Mouse (Mus musculus): ENCODE results near the gene Tmed6.
"Not testable (repeated sequence)": the region's sequence is repeated elsewhere in the genome, so short reads cannot be mapped to it uniquely, and the experiment has no call there.

The Tmed6 gene

DNA sequence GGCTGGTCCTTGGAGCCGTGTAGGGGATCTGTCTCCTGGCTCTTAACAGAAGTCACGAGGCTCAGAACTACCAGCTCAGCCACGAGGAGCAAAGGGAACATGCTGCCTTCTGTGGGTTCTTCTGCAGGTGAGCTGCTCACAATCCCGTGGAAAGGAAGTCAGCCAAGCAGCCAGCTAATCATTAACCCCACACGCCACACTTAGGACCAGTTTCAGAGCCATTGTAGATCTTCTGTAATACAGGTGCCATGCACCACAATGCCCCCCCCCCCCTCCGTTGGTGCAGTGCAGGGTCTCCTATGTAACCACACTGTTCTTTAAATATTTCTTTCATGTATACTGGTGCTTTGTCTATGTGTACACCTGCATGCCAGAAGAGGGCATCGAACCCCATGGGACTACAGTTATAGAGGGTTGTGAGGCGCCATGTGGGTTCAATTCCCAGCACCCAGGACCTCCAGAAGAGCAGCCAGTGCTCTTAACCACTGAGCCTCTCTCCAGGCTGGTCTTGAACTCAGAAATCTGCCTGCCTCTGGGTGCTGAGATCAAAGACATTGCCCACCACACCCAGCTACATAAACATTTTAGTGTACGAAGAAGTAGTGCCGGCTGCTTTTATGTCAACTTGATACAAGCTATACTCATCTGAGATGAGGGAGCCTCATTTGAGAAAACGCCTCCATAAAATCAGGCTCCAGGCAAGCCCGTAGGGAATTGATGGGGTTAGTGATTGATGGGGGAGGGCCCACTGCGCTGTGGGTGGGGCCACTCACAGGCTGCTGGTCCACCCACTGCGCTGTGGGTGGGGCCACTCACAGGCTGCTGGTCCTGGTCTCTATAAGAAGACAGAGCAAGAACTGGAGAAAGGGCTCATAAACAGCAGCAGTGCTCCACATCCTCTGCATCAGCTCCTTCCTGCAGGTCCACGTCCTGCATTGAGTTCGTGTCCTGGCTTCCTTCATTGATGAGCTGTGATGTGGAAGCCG is at the start of gene Tmed6:
TSS of gene Tmed6 (minus strand) at position 134 of the 986 bp plus-strand sequence.
- no peak for DNase-seq

DNA sequence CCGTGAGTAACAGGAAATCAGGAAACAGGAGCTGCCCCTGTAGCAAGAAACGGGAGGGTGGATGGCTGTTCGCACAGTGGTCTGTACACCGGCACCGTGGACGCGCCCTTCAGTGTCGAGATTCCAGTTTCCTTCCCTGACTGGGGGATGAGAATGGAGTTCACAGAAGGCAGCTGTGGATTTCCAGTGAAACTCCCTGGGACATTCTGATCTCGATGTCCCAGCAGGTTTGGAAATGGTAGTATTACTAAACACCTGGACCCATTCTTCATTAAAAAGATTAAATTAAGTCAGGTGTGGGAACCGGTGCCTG is 49.5 kb upstream of the Tmed6 start:
- DNase-seq = no peak

DNA sequence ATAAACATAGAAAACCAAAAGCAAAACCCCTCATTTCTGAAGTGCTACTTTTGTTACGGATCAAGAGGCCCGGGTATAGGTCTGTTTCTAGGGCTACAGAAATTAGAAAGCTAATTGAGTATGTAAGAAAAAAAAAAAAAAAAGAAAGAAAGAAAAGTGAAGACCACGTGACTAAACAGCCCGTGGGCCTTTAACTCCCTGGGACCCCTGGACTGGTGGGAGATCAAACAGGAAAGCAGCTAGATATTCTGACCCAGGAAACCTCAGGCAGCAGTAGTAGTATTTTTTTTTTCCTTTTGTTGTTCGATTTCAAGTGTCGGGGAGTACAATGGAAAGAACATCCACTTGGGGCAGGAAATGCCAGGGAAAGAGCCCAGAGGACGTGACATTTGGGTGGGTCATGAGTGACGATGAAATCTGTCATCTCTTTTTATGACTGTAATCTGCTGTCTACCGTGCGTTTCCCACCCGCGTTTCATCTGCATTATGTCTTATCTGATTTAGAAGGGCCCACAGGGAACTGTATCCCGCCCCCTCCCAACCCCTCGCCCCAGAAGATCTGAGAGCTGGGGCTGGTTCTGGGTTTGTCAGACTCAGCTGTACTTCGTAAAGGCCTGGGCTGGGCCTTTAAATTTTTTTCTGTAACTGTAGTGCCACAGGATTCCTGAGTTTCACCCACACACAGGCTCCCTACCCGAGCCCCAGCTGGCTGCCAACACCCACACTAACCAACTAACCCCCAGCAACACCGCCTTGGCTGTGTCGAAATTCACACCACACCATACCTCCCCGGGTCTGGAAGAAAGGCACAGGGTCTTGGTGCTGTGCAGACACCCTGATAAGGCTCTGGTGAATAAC is 48.9 kb upstream of the Tmed6 start:
- DNase-seq = no peak

DNA sequence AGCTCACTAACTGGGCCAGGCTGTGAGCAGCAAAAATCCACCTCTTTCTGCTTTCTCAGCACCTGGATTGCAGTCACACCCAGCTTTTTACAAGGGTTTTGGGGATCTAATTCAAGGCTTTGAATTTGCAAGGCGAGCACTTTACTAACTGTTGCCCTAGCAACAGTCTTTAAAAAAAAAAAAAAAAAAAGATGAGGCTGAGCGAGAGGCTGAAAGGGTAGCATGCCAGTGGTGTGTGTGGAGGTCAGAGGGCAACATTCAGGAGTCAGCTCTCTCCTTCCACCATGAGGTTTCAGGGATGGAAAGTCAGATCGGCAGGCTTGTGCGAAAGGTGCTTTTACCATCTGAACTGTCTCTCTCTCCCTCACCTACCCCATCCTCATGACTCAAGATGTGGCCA is 47.8 kb upstream of the Tmed6 start:
- DNase-seq = no peak

DNA sequence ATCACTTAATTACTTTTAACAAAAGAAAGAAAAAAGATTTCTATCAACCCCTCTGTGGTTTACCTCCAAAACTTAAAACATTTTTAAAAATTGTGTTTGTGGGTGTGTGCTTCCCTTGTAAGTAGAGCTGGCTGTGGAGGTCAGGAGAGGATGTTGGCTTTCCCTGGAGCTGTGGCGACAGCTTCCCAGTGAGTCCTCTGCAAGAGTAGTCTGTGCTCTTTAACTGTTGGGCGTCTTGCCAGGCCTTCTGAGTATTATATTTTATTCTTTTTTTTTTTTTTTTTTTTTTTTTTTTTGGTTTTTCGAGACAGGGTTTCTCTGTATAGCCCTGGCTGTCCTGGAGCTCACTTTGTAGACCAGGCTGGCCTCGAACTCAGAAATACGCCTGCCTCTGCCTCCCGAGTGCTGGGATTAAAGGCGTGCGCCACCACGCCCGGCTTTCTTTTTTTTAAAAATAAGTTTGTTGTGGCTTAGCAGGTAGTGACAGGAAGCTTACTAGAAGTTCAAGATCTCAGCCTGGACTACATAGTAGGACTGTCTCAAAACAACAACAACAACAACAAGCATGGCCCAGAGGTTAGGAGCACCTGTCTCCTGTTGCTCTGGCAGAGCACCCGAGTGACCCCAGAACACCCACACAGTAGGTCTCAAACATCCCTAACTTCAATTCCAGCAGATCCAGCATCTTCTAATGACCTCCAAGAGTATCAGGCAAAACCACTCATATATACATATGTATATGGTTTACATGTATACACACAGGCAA is 46.1 kb upstream of the Tmed6 start:
- no peak for DNase-seq

DNA sequence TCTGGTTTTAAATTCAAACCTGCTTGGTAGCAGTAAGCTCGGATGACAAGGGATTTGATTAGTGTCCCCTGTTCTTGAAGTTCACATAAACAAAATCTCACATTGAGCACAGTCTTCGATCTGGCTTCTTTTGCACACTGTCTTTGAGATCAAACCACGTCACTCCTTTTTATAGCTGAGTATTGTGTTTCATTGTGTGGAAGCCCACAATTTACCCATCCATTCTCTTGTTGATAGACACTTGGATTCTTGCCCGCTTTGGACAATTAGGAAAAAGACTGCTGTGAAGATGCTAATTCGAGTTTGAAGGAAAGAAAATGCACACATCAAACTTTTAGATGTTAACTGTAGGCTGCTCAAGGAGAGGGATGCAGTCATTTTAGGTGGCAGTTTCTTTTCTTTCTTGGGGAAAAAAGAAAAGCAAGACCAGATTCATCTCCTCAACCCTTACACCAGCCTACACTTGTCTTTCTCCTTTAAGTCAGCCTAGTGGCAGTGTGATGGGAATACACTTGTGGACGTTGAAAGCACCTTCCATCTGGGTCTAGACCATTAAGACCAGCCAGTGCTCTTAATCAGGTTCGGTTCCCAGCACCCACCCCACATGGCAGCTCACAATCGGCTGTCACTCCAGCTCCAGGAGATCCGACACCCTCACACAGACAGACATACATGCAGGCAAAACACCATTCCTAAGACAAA is 45.3 kb upstream of the Tmed6 start:
- no peak for DNase-seq

DNA sequence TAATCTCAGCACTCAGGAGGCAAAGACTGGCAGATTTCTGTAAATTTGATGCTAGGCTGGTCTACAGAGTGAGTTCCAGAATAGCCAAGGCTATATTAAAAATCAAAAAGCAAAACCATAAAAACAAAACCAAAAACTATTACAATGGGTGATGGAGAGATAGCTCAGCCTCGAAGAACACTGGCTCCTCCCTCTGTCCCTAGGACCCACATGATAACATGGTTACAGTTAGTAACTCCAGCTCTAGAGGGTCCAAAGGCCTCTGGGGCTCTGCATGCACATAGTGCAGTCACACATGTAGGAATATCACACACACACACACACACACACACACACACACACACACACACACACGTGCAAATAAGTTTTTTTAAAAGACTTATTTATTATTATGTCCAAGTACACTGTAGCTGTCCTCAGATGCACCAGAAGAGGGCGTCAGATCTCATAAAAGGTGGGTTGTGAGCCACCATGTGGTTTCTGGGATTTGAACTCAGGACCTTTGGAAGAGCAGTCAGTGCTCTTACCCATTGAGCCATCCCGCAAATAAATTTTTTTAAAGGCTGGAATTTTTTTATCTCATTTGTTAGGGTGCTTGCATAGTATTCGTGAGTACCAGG is 44.5 kb upstream of the Tmed6 start:
- no peak for DNase-seq

DNA sequence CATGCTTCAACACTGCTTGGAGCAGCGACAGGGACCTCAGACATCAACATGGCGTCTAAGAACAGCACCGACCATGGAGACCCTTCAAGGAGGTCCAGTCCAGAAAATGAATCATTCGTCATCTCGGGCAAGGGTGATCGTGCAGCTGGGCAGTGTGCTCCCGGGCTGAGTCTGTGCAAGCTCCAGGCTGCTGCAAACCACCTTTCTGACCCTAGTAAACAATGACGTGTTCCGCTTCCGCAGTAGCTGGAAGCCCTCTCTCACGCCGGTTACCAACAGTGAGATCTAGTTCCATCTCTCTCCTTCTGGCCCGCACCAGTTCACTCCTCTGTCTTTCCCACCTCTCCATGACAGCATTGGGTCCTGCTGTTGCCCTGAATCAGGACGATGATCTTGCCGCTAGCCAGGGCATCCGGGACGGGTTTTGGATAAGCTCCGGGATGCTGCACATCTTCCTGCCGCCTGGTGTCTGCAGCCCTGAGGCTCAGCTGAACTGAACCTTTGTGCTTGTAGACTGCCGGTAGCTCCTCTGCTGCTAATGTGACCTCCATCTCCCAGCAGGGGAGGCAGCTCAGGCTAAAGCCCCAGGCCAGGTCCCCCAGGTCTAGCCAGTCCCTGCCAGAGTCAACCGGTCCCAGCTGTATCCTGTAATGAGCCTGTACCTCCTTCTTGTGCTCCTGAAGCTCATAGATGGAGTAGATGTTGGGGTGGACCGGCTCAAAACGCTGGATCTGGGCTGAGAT is 43.7 kb upstream of the Tmed6 start:
- DNase-seq = no peak

DNA sequence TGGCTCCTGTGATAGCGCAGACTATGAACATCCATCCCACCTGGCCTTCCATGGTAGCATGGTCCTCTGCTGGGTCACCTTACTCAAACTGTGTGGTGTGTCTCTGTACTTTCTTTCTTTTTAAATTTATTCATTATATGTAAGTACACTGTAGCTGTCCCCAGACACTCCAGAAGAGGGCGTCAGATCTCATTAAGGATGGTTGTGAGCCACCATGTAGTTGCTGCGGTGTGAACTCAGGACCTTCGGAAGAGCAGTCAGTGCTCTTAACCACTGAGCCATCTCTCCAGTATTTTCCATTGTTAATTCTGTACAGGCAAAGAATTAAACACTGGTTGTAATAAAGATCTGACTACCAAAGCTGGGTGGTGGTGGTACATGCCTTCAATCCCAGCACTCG is 42.6 kb upstream of the Tmed6 start:
- DNase-seq = not testable (repeated sequence)

DNA sequence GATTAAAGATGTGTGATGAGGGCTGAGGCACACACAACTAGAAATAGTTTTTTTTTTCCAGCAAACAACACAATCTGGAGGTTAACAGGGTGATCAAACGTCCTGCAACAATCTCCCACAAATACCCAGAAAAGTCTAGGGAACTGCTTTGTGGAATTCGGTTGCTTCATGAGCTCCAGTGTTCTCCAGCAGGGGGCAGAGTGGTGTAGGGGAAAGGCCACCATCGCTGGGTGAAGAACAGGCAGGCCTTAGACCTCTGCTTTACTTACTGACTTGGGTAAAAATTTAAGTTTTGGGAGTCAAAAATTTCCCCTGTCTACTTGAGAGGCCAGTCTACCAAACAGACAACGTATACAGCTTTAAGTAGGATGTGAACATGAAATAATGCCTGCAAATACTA is 39.1 kb upstream of the Tmed6 start:
- DNase-seq = peak; percentile 24 to 41

DNA sequence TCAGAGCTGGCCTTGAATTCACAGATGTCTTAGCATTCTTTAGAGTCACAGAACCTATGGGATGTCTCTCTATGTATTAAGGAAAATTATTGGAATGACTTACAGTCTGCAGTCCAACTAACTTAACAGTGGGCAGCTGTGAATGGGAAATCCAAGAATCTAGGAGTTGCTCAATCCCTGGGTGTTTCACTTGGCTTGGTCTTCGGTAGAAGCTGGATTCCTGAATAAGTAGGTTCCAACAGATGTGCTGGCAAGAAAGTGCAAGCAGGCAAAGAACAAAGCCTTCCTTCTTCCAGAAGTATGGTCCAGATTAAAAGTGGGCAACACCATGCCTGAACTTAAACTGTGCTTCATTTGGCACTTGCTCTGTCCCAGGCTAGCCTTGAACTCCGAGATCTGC is 35.2 kb upstream of the Tmed6 start:
- DNase-seq = no peak

DNA sequence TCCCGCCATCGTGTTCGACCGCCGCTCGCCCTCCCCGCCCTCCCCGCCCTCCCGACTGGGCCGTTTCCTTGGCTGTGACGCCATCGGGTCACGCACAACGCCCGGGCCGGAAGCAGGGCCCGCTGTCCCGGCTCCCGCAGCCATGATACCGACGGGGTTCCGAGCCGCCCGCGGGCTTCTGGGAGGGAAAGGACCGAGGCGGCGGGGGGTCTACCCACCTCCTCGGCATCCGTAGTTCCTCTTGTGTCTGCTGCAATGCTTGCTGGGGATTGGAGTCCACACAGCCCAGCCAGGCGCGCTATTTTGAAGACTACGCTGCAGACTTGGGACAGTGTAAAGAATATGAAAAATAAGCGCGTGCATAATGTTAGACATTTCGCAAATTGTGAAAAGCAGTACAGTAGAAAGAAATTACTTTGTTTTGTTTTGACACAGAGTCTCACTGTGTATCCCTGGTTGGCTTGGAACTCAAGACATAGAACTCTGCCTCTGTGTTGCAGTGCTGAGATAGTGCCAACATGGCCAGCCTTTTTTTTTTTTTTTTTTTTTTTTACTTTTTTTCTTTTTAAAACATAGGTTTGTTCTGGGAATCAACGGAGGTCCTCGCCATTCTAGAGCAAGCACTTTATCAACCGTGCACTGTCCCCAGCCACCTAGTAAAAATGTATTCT is 31.1 kb upstream of the Tmed6 start, which contains the start of gene Terf2:
TSS of gene Terf2 (minus strand) at position 182 of the 671 bp plus-strand sequence.
- DNase-seq = peak; percentile 89 to 90

DNA sequence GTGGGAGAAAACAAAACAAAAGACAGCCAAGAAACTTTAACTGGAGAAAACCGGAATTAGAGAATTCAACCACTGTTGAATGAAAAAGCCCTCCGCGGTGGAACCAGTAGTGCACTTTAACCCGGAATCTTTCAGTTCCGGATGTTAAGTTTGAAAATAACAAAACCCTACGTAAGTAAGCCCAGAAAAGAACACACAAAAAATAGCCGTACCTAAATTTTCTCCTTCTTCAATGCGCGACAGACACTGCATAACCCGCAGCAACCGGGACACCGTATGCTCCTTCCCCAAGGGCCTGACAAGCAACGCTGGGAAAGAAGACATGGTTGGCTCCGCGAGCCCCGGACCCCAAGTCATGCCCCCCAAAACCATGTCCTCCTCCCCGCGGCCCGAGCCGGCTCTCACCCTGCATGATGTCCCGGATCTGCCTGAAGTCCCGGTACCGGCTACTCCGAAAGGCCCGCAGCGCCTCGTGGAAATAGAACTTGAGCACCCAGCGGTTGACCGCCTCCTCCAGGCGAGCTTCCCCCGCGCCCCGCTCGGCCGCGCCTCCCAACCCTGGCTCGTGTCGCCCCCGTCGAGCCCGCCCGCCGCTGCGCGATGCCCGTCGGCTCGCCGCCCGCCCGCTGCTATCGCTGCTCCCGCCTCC is 30.4 kb upstream of the Tmed6 start:
- no peak for DNase-seq

DNA sequence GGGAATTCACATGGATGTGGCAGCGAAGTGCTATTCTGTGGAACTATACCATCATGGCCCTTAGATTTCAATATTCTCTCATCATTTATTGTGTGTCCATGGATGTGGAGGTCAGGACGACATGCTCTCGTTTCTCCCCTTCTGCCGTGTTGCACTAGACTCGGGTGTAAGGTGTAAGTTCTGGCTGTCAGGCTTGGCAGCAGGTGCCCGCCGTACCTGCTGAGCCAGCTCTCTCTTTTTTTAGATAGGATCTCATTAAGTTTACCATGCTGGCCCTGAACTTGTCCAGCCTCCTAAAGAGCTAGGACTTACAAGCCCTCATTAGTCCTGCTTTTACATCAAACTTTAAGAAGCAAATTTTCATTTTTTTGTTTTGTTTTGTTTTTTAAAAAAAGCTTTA is 25.1 kb upstream of the Tmed6 start:
- DNase-seq = no peak

DNA sequence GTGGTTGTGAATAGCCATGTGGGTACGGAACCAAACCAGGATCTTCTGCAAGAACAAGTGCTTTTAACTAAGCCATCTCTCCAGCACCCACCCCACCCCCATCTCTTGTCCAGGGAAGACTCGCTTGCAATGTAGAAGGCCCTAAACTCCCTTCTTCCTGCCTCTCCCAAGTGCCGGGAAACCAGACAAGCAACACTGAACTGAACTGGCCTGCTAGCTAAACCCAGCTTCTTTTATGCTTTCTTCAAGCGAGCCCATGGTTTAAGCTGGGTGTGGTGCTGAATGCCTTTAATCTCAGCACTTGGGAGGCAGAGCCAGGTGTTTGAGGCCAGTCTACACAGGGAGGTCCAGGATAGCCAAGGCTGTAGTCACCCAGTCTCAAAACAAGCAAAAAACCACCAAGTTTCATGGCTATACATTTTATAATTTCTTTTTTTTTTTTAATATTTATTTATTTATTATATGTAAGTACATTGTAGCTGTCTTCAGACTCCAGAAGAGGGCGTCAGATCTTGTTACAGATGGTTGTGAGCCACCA is 23.2 kb upstream of the Tmed6 start:
- DNase-seq = no peak

DNA sequence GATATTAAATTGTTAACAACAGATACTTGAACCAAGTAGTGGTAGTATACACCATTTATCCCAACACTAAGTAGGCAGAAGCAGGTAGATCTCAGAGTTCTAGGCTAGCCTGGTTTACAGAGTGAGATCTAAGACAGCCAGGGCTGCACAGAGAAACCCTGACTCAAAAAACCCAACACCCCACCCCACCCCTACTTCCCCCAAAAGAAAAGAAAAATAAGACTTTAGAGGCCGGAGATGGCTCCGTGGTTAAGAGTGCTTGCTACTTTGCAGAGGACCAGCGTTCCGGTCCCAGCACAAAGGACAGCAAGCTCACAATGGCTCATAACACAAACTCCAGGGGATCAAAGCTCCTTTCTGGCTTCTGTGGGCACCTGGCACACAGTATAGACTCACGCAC is 20.6 kb upstream of the Tmed6 start:
- DNase-seq = no peak

DNA sequence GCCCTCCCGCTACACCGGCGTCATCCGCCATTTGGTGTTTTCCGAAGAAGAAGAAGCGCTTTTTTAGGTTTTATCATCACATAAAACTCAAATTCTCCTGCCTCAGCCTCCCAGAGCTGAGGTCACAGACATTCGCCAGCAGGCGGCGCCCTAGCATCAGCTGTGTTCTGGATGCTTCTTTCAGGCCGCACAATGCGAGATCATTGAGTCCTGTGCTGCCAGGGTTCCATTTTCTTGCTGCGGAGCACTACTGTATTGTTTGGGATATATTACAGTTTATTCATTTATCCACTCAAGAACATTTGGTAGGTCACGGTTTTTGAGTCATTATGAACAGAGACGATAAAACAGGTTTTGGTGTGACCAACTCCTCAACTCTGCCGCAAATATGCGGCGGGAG is 19.9 kb upstream of the Tmed6 start:
- no peak for DNase-seq

DNA sequence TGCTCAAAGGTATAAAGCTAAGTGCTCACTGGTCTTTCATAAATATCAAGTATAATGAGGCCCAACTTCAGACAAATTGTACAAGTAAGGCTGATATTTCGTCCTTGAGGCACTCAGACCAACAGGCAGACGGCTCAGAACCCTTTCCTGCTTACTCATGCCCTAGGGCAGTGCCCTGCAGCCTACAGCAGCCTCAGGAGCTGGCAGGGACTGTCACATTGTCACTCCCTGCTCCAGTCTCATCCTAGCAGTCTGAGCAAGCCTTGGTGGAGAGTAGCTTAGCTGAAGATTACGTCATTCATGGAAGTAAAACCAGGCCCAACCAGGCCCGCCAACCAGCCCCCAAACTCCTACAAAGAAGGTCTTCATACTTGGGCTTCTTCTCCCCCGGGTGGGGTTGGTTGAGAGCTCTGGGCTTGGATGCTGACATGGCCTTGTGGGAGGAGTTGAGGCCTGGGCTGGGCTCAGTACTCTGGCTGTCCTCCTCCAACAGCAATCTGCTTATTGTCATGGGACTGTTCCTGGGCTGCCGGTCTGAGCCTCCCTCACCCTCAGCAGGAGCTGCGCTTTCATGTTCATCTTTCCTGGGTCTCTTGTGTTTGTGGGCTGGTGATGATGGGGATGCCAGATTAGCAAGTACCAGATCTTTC is 10.9 kb upstream of the Tmed6 start:
- DNase-seq = no peak

DNA sequence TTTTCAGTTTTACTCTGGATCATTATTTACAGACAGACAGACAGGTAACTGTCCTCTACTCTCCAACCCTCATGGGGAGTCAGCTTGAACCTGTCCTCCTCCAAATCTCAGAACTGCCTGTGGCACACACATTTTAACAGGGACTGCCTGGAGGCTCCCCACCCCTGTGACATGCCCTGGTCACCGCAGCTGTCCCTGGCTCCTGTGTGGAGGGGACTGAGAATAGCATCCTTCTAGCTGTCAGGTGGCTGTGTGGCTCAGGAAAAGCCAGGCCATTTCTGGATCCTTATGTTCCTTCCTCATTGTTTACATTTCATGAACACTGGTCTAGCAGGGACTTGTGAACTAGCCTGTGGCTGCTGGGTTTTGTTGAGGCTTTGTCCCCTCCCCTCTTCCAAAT is 8.7 kb upstream of the Tmed6 start:
- no peak for DNase-seq
